Mouse (Mus musculus) limb, embryonic 15.5 days (tissue): ENCODE results near the gene Arih2. TPM values are rescaled to one million over a fixed set of nuclear protein-coding genes. Genes with fewer than 3 reads are reported as not detected.
A peak's percentile ranks its signal among the peaks of the same experiment; 100 is the strongest.

Experiments
- ATAC-seq: fragments of 200-750 bp; cut with Nextera tagmentation; 2 replicates; pipeline ENCODE4 v1.8.0; 2017; ENCODE audit warnings: low read depth, moderate TSS enrichment; ENCODE audit not compliant: insufficient number of reproducible peaks, low FRiP score, low TSS enrichment
- H3K27ac ChIP-seq: fragments of 300-500 bp; sonication (generic); 2 replicates; pipeline ENCODE4 v1.5.1; 2015; ENCODE audit warnings: moderate library complexity, mild to moderate bottlenecking, inconsistent platforms
- H3K27me3 ChIP-seq: fragments of 300-500 bp; sonication (generic); 2 replicates; pipeline ENCODE4 v1.6.1; 2015; ENCODE audit warnings: inconsistent platforms
- H3K36me3 ChIP-seq: fragments of 300-500 bp; sonication (generic); 2 replicates; pipeline ENCODE4 v1.6.1; 2015; ENCODE audit warnings: inconsistent platforms
- H3K4me1 ChIP-seq: fragments of 300-500 bp; sonication (generic); 2 replicates; pipeline ENCODE4 v1.6.1; 2015; ENCODE audit warnings: inconsistent platforms
- H3K4me2 ChIP-seq: fragments of 300-500 bp; sonication (generic); 2 replicates; pipeline ENCODE4 v1.6.1; 2015; ENCODE audit warnings: mild to moderate bottlenecking, inconsistent platforms
- H3K4me3 ChIP-seq: fragments of 300-500 bp; sonication (generic); 2 replicates; pipeline ENCODE4 v1.5.1; 2015; ENCODE audit warnings: mild to moderate bottlenecking, inconsistent platforms
- H3K9ac ChIP-seq: fragments of 300-500 bp; sonication (generic); 2 replicates; pipeline ENCODE4 v1.6.1; 2015; ENCODE audit warnings: inconsistent platforms
- H3K9me3 ChIP-seq: fragments of 300-500 bp; sonication (generic); 2 replicates; pipeline ENCODE4 v1.6.1; 2016; ENCODE audit warnings: inconsistent platforms
- WGBS: fragments of 180-500 bp; shearing (Covaris S2); methylation state at CpG from one replicate; pipeline ENCODE4 v1.1.7; 2015; 5-methylcytosine and 5-hydroxymethylcytosine counted together
- microRNA counts: library from miRNA; unstranded; fragments of <30 nt; microRNA quantifications from one replicate; lab custom pipeline; 2016
- microRNA-seq: library from miRNA; unstranded; fragments of <30 nt; microRNA quantifications from one replicate; pipeline ENCODE4, GENCODE M21; 2016
- polyA plus RNA-seq: library from polyadenylated mRNA; unstranded; fragments of >200 nt; fragmentation: Nextera tagmentation; extraction: Ambion mirVana; gene quantifications from 2 replicates; pipeline ENCODE4 v1.2.1, GENCODE M21; 2015

The Arih2 gene
- polyA plus RNA-seq, 1 experiment from 2014 or later = 44.4 TPM

- under 1% methylated on average over 73 of the region's 73 CpGs for WGBS
- peak; percentile 84 for ATAC-seq
- H3K36me3 ChIP-seq = peaks cover 50% of the 10 kb centered on the region
Observed at GRCm38 (mm10) chr9:108566815-108567776, 82.1 kb downstream of the Arih2 start, which contains the start of gene Ndufaf3. Ndufaf3 (minus strand) TSS chr9:108567434.

GRCm38 (mm10) chr9:108565881-108566814, 83.0 kb downstream of the Arih2 start:
- no peak for ATAC-seq
- Histone ChIP-seq H3K36me3 (peaks cover 44% of the 10 kb centered on the region), H3K27ac (peak overlapping the region; percentile 96), H3K4me3 (peak overlapping the region; percentile 74), H3K4me1 (peaks cover 50% of the 10 kb centered on the region), H3K4me2 (peak overlapping the region; percentile 98), H3K9me3 (no peaks in the 10 kb centered on the region), H3K27me3 (no peaks in the 10 kb centered on the region), H3K9ac (peak overlapping the region; percentile 77)
- 13% methylated on average over 35 of the region's 35 CpGs for WGBS

More at GRCm38 (mm10) chr9:108566815-108567776, 82.1 kb downstream of the Arih2 start, which contains the start of gene Ndufaf3:
- Histone ChIP-seq H3K9ac (peak within 1 kb of the TSS; percentile 77), H3K9me3 (no peaks in the 10 kb centered on the region), H3K27ac (peak within 1 kb of the TSS; percentile 96), H3K27me3 (no peaks in the 10 kb centered on the region), H3K4me3 (peak within 1 kb of the TSS; percentile 74), H3K4me2 (peak within 1 kb of the TSS; percentile 98), H3K4me1 (peaks cover 42% of the 10 kb centered on the region)

- H3K4me2 ChIP-seq = no peak overlapping the region
- ATAC-seq = no peak
- peaks cover 34% of the 10 kb centered on the region for H3K4me1 ChIP-seq
- no peaks in the 10 kb centered on the region for H3K27me3 ChIP-seq
- 82% methylated on average over 7 of the region's 7 CpGs for WGBS
- H3K27ac ChIP-seq = no peak overlapping the region
- no peak overlapping the region for H3K9ac ChIP-seq
- H3K4me3 ChIP-seq = no peak overlapping the region
- peaks cover 44% of the 10 kb centered on the region for H3K36me3 ChIP-seq
- H3K9me3 ChIP-seq = no peaks in the 10 kb centered on the region
Observed at GRCm38 (mm10) chr9:108564131-108564530, 85.1 kb downstream of the Arih2 start.

GRCm38 (mm10) chr9:108563671-108564070, 85.5 kb downstream of the Arih2 start:
- 93% methylated on average over 8 of the region's 8 CpGs for WGBS
- no peak overlapping the region for H3K9ac ChIP-seq
- ATAC-seq = no peak

GRCm38 (mm10) chr9:108560227-108560841, 88.9 kb downstream of the Arih2 start, which contains the start of gene Impdh2:
Impdh2 (plus strand) TSS chr9:108560286.
- peaks cover 10% of the 10 kb centered on the region for H3K4me1 ChIP-seq
- H3K9ac ChIP-seq = peak within 1 kb of the TSS; percentile 65
- H3K36me3 ChIP-seq = peaks cover 74% of the 10 kb centered on the region
- no peaks in the 10 kb centered on the region for H3K9me3 ChIP-seq
- peak within 1 kb of the TSS; percentile 47 for H3K4me3 ChIP-seq
- peak; percentile 98 for ATAC-seq
- under 1% methylated on average over 53 of the region's 53 CpGs for WGBS
- peak within 1 kb of the TSS; percentile 83 for H3K27ac ChIP-seq
- H3K4me2 ChIP-seq = peak within 1 kb of the TSS; percentile 61
- no peaks in the 10 kb centered on the region for H3K27me3 ChIP-seq

More at GRCm38 (mm10) chr9:108563671-108564070, 85.5 kb downstream of the Arih2 start:
- no peaks in the 10 kb centered on the region for H3K9me3 ChIP-seq
- no peak overlapping the region for H3K4me3 ChIP-seq
- no peaks in the 10 kb centered on the region for H3K27me3 ChIP-seq
- H3K4me1 ChIP-seq = peaks cover 29% of the 10 kb centered on the region
- peaks cover 49% of the 10 kb centered on the region for H3K36me3 ChIP-seq
- no peak overlapping the region for H3K27ac ChIP-seq
- H3K4me2 ChIP-seq = no peak overlapping the region

GRCm38 (mm10) chr9:108559169-108559568, 90.0 kb downstream of the Arih2 start:
- WGBS = 78% methylated on average over 4 of the region's 4 CpGs
- H3K4me2 ChIP-seq = no peak overlapping the region

More at GRCm38 (mm10) chr9:108559169-108559568, 90.0 kb downstream of the Arih2 start:
- no peaks in the 10 kb centered on the region for H3K9me3 ChIP-seq
- H3K36me3 ChIP-seq = peaks cover 72% of the 10 kb centered on the region
- no peak overlapping the region for H3K4me3 ChIP-seq
- no peaks in the 10 kb centered on the region for H3K27me3 ChIP-seq
- H3K27ac ChIP-seq = no peak overlapping the region
- H3K9ac ChIP-seq = no peak overlapping the region
- H3K4me1 ChIP-seq = peaks cover 10% of the 10 kb centered on the region
- no peak for ATAC-seq

MicroRNA genes within 50 kb of the gene (microRNA counts, 519-probe panel; counts per million panel counts)
- microRNA mmu-miR-191 (lab: Ali Mortazavi, UCI) = 2,869 counts per million, percentile 64 among the panel's probes with 10 or more counts
- 2,664 counts per million, percentile 56 among the panel's probes with 10 or more counts for microRNA mmu-miR-425 (lab: Ali Mortazavi, UCI)

Small RNA genes within 50 kb of the gene (microRNA-seq; reads per million reads assigned to microRNA genes)
- gene Gm24083 (not detected), gene Gm26298 (not detected), gene Mir191 (not detected), gene Mir425 (1,508 reads per million, percentile 78 among the genes with 10 or more reads in this experiment)

Other genes with a start within 250 kb of the Arih2 start
- gene Ccdc36, start 220.9 kb downstream of the Arih2 start, polyA plus RNA-seq = 1.2 and 1.3 TPM in 2 replicates
- not detected in 2 replicates for gene BC048562, start 212.9 kb downstream of the Arih2 start, polyA plus RNA-seq
- 56.3 and 57.8 TPM in 2 replicates for gene Ccdc71, start 188.9 kb downstream of the Arih2 start, polyA plus RNA-seq
- gene Klhdc8b, start 187.8 kb downstream of the Arih2 start, polyA plus RNA-seq = 30.6 and 32.5 TPM in 2 replicates
- gene Lamb2, start 169.7 kb downstream of the Arih2 start, polyA plus RNA-seq = 78.4 and 79.9 TPM in 2 replicates
- 61.4 and 63.3 TPM in 2 replicates for gene Usp19, start 158.8 kb downstream of the Arih2 start, polyA plus RNA-seq
- gene Qars, start 141.7 kb downstream of the Arih2 start, polyA plus RNA-seq = 104 and 107 TPM in 2 replicates
- 112 TPM in 2 replicates for gene Qrich1, start 132.6 kb downstream of the Arih2 start, polyA plus RNA-seq
- 151 and 157 TPM in 2 replicates for gene Impdh2, start 89.1 kb downstream of the Arih2 start, polyA plus RNA-seq
- gene Ndufaf3, start 82.0 kb downstream of the Arih2 start, polyA plus RNA-seq = 33.6 and 40.4 TPM in 2 replicates
- gene Dalrd3, start 79.5 kb downstream of the Arih2 start, polyA plus RNA-seq = 109 and 122 TPM in 2 replicates
- gene Wdr6, start 70.6 kb downstream of the Arih2 start, polyA plus RNA-seq = 89.6 and 95.0 TPM in 2 replicates
- 8.8 and 10.8 TPM in 2 replicates for gene P4htm, start 51.7 kb downstream of the Arih2 start, polyA plus RNA-seq
- 37.1 and 38.3 TPM in 2 replicates for gene Slc25a20, start 12.7 kb upstream of the Arih2 start, polyA plus RNA-seq
- 24.2 and 28.2 TPM in 2 replicates for gene Prkar2a, start 39.9 kb upstream of the Arih2 start, polyA plus RNA-seq
- 86.7 and 99.7 TPM in 2 replicates for gene Ip6k2, start 134.4 kb upstream of the Arih2 start, polyA plus RNA-seq
- gene Nckipsd, start 159.0 kb upstream of the Arih2 start, polyA plus RNA-seq = 17.7 and 19.0 TPM in 2 replicates
- 0.08 and 0.09 TPM in 2 replicates for gene Celsr3, start 176.9 kb upstream of the Arih2 start, polyA plus RNA-seq
- 12.7 and 13.8 TPM in 2 replicates for gene Slc26a6, start 203.9 kb upstream of the Arih2 start, polyA plus RNA-seq